Mouse (Mus musculus) gastrocnemius, adult 2 months (tissue): ENCODE data around the gene Grb10. TPM values are rescaled to one million over a fixed set of nuclear protein-coding genes. Genes with fewer than 3 reads are reported as not detected.
A peak's percentile ranks its signal among the peaks of the same experiment; 100 is the strongest.

Source experiments
- DNase-seq: peaks from one replicate; pipeline ENCODE4 v3.0.0; 2022
- H3K27ac ChIP-seq: fragments of 200-600 bp; 2 replicates; pipeline ENCODE4 v1.8.1; 2022; ENCODE audit warnings: mild to moderate bottlenecking
- H3K4me3 ChIP-seq: fragments of 200-600 bp; 2 replicates; pipeline ENCODE4 v1.8.1; 2022; ENCODE audit warnings: mild to moderate bottlenecking, moderate library complexity
- CTCF ChIP-seq: fragments of 200-600 bp; IDR thresholded peaks from 2 replicates; pipeline ENCODE4 v1.8.1; 2022; ENCODE audit warnings: antibody characterized with exemption, mild to moderate bottlenecking, moderate library complexity
- intact Hi-C: fragments of 180-260 bp; cut with DNase I; formaldehyde crosslinking; loops from one replicate; pipeline ENCODE4 v1.15.1; 2025
- total RNA-seq, 2 experiments: library from RNA; stranded (reverse); gene quantifications; 2 replicates each; pipeline ENCODE4 v1.2.3; 2021

Gene Grb10
- total RNA-seq, 2 experiments from 2014 or later: 27.9 to 59.3 TPM

- TF ChIP-seq CTCF: no peak
- Histone ChIP-seq H3K27ac (peak overlapping the region; percentile 95), H3K4me3 (no peak overlapping the region)
- intact Hi-C loops: no loop called here
- DNase-seq: peak; percentile 43
These were observed 75.9 kb downstream of the Grb10 start for GRCm38 (mm10) chr11:11962629-11962954.

GRCm38 (mm10) chr11:11961917-11962628 is 76.4 kb downstream of the Grb10 start:
- Histone ChIP-seq H3K4me3 (no peak overlapping the region), H3K27ac (peak overlapping the region; percentile 95)
- DNase-seq: no peak
- intact Hi-C loops: no loop called here
- no peak for TF ChIP-seq CTCF

- DNase-seq: no peak
- intact Hi-C loops: no loop called here
- TF ChIP-seq CTCF: no peak
- Histone ChIP-seq H3K27ac (peak overlapping the region; percentile 95), H3K4me3 (no peak overlapping the region)
These were observed 77.6 kb downstream of the Grb10 start for GRCm38 (mm10) chr11:11960858-11961257.

- no peak for DNase-seq
- H3K4me3 ChIP-seq: no peak overlapping the region
- intact Hi-C loops: no loop called here
- no peak for TF ChIP-seq CTCF
- peak overlapping the region; percentile 95 for H3K27ac ChIP-seq
These were observed 78.3 kb downstream of the Grb10 start for GRCm38 (mm10) chr11:11960227-11960626.

- Histone ChIP-seq H3K27ac (peak overlapping the region; percentile 36; the same call in 1 of the 2 replicates), H3K4me3 (no peak overlapping the region)
- intact Hi-C loops: no loop called here
- no peak for DNase-seq
- TF ChIP-seq CTCF: no peak
These were observed 80.0 kb downstream of the Grb10 start for GRCm38 (mm10) chr11:11958479-11958878.

- DNase-seq: no peak
- peak overlapping the region; percentile 36; the same call in 1 of the 2 replicates for H3K27ac ChIP-seq
- intact Hi-C loops: no loop called here
- no peak overlapping the region for H3K4me3 ChIP-seq
- TF ChIP-seq CTCF: no peak
These were observed 80.5 kb downstream of the Grb10 start for GRCm38 (mm10) chr11:11958061-11958361.

GRCm38 (mm10) chr11:11957211-11958060 is 81.0 kb downstream of the Grb10 start:
- intact Hi-C loops: no loop called here
- DNase-seq: no peak
- no peak for TF ChIP-seq CTCF
- no peak overlapping the region for H3K4me3 ChIP-seq
- peak overlapping the region; percentile 67 for H3K27ac ChIP-seq

- TF ChIP-seq CTCF: no peak
- DNase-seq: no peak
- Histone ChIP-seq H3K27ac (peak overlapping the region; percentile 67), H3K4me3 (no peak overlapping the region)
- intact Hi-C loops: no loop called here
These were observed 82.7 kb downstream of the Grb10 start for GRCm38 (mm10) chr11:11955783-11956182.

GRCm38 (mm10) chr11:11954606-11955005 is 83.9 kb downstream of the Grb10 start:
- no peak for TF ChIP-seq CTCF
- intact Hi-C loops: no loop called here
- Histone ChIP-seq H3K4me3 (no peak overlapping the region), H3K27ac (peak overlapping the region; percentile 70)
- DNase-seq: no peak

- DNase-seq: no peak
- Histone ChIP-seq H3K4me3 (no peak overlapping the region), H3K27ac (peak overlapping the region; percentile 70)
- intact Hi-C loops: no loop called here
- no peak for TF ChIP-seq CTCF
These were observed 84.4 kb downstream of the Grb10 start for GRCm38 (mm10) chr11:11954115-11954438.

GRCm38 (mm10) chr11:11953364-11954114 is 84.9 kb downstream of the Grb10 start:
- intact Hi-C loops: no loop called here
- DNase-seq: peak; percentile 44
- no peak for TF ChIP-seq CTCF
- H3K4me3 ChIP-seq: no peak overlapping the region
- peak overlapping the region; percentile 70 for H3K27ac ChIP-seq

GRCm38 (mm10) chr11:11952569-11952968 is 85.9 kb downstream of the Grb10 start:
- intact Hi-C loops: no loop called here
- H3K27ac ChIP-seq: peak overlapping the region; percentile 70
- no peak for TF ChIP-seq CTCF
- no peak overlapping the region for H3K4me3 ChIP-seq
- DNase-seq: no peak

- intact Hi-C loops: loop anchor here (5.0 kb wide), 1 partner anchor 47 kb away; no protein-coding TSS in a partner anchor
- 0 out of 2 replicates have a peak overlapping the region, but pooled peaks have one; percentile 20 for H3K27ac ChIP-seq
- TF ChIP-seq CTCF: no peak
- H3K4me3 ChIP-seq: no peak overlapping the region
- DNase-seq: no peak
These were observed 89.5 kb downstream of the Grb10 start for GRCm38 (mm10) chr11:11948988-11949365.
